Mouse (Mus musculus): ENCODE measurements around the gene Gprasp1.
"Not testable (repeated sequence)": the region's sequence is repeated elsewhere in the genome, so short reads cannot be mapped to it uniquely, and the experiment has no call there.

Gene Gprasp1

DNA sequence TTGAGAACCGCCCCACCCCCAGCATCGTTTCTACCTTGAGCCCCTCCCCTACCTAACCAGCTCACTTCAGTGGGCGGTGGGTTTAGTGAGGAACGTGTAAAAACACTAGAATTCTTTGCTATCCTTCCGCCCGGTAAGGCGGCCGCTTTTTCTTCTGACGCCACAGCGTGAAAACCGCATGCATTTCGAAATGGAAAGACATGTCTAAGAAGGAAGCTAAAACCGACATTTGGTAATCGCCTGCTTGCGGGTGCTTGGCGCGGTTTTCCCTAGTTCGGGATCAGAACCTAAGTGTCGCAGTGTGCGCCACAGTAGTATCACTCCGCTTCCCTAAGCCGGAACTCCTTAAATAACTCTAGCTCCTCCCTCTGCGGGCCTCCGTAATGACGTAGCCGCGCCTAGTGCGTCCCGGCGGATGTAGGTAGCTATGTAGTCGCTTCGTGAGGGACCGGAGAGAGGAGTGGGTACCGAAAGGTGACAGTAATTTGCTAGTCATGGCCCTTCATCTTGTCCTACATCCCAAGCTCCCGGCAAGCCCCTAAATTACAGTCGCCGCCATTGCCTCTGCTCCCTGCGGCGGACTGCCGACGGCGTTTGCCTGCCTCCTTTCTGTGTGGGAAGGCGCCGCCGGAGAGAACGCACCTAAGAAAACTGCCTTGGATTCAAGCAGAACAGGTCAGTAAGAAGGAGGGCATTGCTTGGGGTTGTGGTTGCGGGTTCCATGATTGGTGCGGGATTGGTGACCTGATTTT is at the start of gene Gprasp1, which contains the start of gene Armcx5:
Gprasp1 (plus strand) TSS at position 430 of the 752 bp plus-strand sequence.
Armcx5 (plus strand) TSS at position 430 of the 752 bp plus-strand sequence.
- DNase-seq (ENCODE audit: low read depth, low spot score), result peak; percentile 93

DNA sequence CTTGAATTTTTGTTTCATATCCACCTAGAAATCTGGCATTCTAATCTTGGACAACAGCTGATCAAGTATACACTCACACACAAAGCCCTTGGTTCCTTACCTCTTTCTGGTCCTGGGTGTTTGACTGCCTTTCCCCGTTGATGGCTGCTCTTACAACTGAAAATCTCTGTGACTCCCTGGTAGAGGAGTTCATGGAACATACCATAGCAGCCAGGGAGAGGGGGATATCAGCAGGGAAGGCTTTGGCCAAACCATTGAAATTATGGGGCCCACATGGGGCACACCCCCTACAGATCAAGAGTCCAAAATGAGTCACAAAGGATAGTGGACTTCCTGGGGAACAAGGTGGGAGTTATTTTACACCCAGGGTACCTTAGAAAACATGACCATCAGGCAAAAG is 48.9 kb upstream of the Gprasp1 start, which contains the start of gene Tcp11x2:
Tcp11x2 (minus strand) TSS at position 158 of the 400 bp plus-strand sequence.
- peak; percentile 1 for DNase-seq (ENCODE audit: low read depth, low spot score)

DNA sequence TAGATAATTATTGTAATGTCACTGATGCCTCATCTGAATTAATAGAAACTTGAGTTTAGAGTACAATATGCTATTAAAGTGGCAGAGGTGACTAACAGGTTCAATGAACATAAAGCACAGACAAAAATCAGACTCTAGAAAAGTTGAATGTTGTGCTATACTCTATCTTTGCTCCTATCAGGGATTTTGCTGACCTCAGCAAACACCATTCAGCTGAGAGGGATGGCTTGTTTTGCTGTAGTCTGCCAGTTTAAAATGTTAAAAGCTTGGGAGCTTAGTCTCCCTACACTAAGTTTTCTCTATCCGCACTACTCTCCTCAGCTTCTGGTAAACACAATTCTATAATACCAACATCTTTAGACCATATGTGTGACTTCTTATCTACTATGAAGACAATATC is 39.4 kb upstream of the Gprasp1 start:
- DNase-seq (ENCODE audit: low read depth, low spot score), result no peak

GRCm38 (mm10) chrX:135704349-135704748 is 38.2 kb upstream of the Gprasp1 start:
- no peak for DNase-seq (ENCODE audit: low read depth, low spot score)

DNA sequence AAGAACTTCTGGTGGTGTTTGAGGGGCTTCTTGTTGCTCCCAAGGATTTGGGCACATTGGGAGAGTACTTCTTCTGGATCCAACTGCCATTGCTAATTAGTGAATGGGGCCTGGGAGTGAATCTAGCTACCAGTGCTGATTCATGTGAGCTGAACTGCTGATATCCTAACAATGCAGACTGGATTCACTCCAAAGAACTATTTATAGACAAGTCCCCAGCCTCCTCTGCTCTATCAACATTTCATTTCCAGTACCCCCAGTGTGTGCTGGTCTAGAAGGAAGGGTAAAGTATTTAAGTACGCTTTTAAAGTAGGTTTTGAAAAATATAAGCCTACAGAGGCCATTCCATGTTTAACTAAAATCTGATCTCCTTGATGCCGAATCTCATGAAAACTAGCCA is 29.7 kb upstream of the Gprasp1 start:
- DNase-seq (ENCODE audit: low read depth, low spot score), result no peak

- no peak for DNase-seq (ENCODE audit: low read depth, low spot score)
Measured at GRCm38 (mm10) chrX:135725161-135725560, 17.4 kb upstream of the Gprasp1 start, which contains the start of gene Tmsb15a. TSS of gene Tmsb15a (minus strand) at chrX:135725261.

GRCm38 (mm10) chrX:135738730-135739520 is 3.6 kb upstream of the Gprasp1 start:
- DNase-seq (ENCODE audit: low read depth, low spot score), result no peak

GRCm38 (mm10) chrX:135743056-135743355 is 473 bp downstream of the Gprasp1 start:
- no peak for DNase-seq (ENCODE audit: low read depth, low spot score)

DNA sequence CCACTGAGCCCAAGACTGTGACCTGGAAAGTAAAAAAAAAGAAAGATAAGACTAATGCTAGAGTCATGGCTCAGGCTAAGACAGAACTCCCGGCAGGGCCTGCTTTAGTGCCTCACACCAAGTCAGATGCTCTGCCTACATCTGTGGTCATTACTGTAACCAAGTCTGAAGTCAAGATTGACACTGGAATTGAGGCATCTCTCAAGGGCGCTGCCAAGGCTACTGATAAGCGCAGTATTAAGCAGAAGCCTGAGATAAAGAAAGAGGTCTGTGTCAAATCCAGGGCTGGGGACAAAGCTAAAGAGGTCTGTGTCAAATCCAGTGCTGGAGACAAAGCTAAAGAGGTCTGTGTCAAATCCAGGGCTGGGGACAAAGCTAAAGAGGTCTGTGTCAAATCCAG is 2.8 kb downstream of the Gprasp1 start:
- not testable (repeated sequence) for DNase-seq (ENCODE audit: low read depth, low spot score)

GRCm38 (mm10) chrX:135752832-135753231 is 10.3 kb downstream of the Gprasp1 start:
- peak; percentile 70 for DNase-seq (ENCODE audit: low read depth, low spot score)

GRCm38 (mm10) chrX:135761707-135762106 is 19.2 kb downstream of the Gprasp1 start:
- DNase-seq (ENCODE audit: low read depth, low spot score), result peak; percentile 18

DNA sequence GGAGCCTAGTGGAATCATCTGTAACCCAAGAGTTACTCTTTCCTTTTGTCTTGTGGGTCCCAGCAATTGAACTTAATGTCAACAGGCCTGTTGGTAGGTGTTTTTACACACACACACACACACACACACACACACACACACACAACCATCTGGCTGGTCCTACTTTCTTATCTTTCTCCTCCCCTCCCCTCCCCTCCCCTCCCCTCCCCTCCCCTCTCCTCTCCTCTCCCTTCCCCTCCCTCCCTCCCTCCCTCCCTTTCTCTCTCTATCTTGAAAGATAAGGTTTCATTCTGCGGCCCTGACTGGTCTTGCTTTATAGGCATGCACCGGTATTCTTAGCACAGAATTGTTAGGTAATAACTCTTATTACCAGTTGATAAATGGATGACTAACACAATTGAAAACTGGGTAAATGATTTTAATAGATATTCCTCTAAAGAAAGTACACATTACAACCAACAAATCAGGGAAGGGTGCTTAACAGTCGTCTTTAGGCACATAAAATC is 25.6 kb downstream of the Gprasp1 start:
- no peak for DNase-seq (ENCODE audit: low read depth, low spot score)

- DNase-seq (ENCODE audit: low read depth, low spot score), result no peak
Measured at GRCm38 (mm10) chrX:135768565-135768964, 26.0 kb downstream of the Gprasp1 start.

DNA sequence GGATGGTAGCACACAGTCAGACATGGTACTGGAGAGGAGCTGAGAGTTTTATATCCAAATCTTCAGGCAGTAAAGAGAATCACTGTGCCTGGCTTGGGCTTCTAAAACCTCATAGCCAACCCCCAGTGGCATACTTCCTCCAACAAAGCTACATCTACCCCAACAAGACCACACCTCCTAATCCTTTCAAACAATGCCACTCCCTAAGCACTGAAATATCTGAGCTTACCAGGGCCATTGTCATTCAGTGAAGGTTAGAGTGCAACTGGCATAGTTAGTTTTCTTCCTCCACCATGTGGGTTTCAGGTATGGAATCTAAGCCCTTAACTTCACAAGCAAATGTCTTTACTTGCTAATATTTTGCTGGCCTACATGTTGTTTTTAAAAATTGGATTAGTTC is 49.0 kb downstream of the Gprasp1 start:
- peak; percentile 51 for DNase-seq (ENCODE audit: low read depth, low spot score)

DNA sequence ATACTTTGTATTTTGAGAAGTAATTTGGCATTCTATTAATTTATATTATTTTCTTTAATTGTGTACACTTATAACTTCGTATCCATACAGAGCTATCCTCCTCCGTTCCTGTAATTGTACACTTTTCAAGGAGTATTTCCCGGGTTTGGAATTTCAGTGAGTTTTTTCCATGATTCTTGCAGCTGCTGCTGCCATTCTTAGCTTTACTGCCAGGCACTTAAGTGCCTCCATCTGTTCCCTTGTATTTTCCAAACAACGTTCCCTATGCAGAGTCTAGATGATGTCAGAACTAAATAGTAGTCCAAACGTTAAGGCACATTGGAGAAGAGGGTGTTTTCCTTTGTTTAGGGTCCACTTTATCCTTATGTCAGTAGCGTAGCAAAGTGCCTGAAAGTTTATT is 49.8 kb downstream of the Gprasp1 start:
- no peak for DNase-seq (ENCODE audit: low read depth, low spot score)

- peak; percentile 78 for DNase-seq (ENCODE audit: low read depth, low spot score)
Measured at GRCm38 (mm10) chrX:135795591-135796304, 53.2 kb downstream of the Gprasp1 start.

GRCm38 (mm10) chrX:135796305-135797211 is 54.0 kb downstream of the Gprasp1 start:
- DNase-seq (ENCODE audit: low read depth, low spot score), result peak; percentile 4

- peak; percentile 70 for DNase-seq (ENCODE audit: low read depth, low spot score)
Measured at GRCm38 (mm10) chrX:135797212-135797644, 54.7 kb downstream of the Gprasp1 start, which contains the start of gene Bhlhb9. TSS of gene Bhlhb9 (plus strand) at chrX:135797594.

DNA sequence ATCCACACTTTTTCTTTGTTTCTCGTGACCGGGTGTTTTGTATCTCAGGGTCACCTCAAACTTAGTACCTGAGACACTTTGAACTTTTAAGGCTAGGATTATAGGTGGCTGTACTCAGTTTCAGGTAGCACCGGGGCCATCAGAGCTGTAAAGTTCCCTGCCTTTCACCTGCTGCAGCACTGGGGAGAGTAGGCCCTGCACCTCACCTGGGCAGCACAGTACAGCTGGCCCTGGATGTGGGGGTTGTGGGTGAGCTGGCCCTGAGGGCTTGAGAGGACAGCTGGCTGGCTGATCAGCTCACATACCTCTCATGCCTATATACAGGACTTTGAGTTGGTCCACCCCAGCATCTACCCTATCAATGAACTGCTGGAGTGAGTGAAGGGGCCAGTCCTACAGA is 61.6 kb downstream of the Gprasp1 start:
- no peak for DNase-seq (ENCODE audit: low read depth, low spot score)

DNA sequence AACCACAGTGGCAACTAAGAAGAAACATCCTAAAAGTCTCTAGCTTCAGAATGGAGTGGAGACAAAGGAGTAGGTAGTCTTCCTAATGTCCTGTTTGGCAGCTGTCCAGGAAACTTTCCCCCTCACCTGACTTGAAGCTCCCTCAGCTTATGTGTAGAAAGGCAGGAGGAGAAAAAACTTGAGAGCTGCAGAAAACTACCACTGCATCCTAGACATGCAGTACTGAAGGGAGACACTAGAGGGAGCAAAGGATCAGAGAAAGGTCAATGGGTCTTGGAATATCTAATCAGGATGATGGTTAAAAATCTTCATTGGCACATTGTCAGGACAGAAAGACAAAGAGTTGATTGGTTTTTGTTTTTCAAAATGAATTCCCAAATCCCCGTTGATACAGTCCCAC is 63.2 kb downstream of the Gprasp1 start:
- DNase-seq (ENCODE audit: low read depth, low spot score), result peak; percentile 50

- not testable (repeated sequence) for DNase-seq (ENCODE audit: low read depth, low spot score)
Measured at GRCm38 (mm10) chrX:135835896-135836295, 93.4 kb downstream of the Gprasp1 start.
